Mouse (Mus musculus): ENCODE measurements at regions not wholly inside any gene's neighbourhood (a gene's known extent, or its start where the extent isn't known, plus 50 kb on each side); places are given as distances from the start of the nearest gene placed in this dataset.
"Not testable (repeated sequence)": the region's sequence is repeated elsewhere in the genome, so short reads cannot be mapped to it uniquely, and the experiment has no call there.

DNA sequence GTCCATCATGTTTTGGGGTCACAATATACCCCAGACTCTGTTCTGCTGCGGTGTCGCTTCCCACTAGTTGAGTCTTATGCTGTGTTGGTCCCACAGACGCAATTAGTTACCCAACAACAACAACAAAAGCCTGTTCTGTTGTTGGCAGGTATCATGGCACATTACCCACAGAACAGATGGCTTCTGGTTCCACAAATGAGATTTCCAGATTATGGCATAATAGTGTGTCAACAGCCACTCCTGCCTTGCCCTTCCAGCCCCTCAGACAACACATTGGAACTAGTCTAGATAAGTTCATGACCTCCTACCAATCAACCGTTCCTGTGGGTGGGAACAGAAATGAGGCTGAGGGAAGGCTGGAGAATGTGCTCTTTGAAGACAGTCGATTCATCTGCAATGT is 351.5 kb downstream of the Fut8 start:
- DNase-seq (ENCODE audit: low spot score) = no peak

DNA sequence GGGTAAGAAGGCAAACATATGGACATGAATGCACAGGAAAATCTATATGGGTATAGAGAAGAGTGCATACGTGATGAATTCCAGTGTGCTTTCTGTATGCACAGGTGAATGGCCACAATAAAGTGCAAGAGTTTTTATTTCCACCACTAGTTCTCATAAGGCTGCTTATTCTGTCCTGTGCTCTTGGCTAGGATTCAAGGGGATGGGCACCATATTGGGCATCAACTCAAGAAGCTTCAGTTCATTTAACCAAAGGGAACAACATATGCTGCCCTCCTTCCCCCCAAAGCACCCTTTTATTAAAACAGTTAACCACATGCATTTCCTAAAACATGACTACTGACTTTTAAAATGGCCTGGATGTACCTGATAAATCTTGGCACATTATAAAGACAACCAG is 356.2 kb downstream of the Fut8 start:
- no peak for DNase-seq (ENCODE audit: low spot score)

DNA sequence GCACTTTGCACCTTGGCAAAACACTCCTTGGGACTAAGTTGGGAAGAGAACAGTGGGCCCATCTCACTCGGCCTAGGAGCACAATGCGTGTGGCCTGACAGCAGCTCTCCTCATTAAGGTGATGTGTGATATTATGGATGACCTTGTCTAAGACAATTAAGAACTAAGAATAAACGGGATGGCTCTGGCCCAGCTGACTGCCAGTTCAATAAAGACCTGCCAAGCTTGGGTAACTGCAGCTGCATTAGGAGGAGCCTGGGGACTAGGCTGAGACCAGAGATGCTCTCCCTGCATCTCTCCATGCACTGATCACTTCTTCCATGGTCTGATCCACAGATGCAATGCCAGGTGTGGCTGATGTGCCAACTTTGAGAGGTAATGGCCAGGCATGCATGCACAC is 356.7 kb downstream of the Fut8 start:
- DNase-seq (ENCODE audit: low spot score) = no peak

DNA sequence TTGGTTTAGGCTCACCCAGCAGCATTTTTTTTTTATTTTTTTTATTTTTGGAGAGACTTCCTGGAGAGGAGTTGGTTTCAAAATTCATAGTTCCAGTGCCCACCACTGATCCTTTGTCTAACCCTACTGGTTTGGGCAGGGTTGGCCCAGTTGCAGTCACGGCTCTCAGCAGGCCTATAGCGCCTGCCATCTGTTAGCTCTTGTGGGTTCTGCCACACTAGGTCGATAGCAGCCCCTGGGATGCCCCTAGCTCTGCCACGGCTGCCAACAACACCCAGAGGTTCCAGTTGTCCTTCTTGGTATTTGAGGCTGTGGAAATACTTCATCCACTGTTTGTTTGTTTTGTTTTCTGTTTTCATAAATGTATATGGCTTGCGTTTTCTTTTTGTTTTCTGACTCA is 357.9 kb downstream of the Fut8 start:
- DNase-seq (ENCODE audit: low spot score) = no peak

DNA sequence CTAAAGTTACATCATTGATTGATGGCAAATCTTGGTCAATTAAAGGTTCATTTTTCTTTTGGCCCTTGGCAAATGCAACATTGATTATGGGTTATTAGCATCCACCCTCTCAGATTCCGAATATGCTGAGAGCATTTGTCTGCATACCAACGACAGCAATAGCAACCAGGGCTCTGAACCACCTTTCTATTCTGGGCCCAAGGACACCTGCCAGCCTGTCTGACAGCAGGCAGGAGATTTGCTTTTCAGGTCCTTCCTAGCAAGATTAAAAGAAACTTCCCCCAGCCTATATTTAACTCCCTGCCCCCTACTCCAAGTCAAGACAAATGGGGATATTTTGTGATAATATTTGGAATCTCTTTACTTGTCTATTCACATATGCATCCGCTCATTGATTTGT is 358.8 kb downstream of the Fut8 start:
- no peak for DNase-seq (ENCODE audit: low spot score)

DNA sequence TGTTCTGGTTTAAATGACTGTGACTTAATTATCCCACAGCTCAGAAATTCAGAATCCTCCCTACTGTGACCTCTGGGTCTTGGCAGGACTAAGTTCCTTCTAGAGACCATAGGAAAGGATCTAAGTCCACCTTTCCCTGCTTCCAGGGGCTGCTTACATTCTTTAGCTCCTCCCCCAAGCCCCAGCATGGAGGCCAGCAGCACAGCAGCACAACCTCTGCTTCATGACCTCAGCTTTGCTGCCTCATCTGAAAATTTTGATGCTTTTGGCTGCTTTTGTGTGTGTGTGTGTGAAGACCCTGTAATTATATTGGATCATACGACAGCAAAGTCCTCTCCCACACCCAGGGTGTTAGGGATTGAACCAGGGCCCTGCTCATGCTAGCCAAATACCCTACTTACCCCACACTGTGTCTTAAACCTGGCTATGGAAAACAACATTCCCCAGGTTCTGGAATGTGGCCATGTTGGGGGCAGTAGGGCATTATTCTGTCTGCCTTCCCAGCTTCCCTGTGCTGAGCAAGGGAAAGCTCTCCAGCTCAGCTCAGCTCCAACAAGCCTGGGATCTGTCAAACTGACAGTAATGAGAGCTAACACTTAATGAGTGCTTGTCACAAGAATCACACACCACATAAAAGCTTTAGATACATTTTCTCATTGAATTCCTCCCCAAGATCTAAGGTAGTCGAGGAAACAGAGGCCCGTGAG is 359.9 kb downstream of the Fut8 start:
- no peak for DNase-seq (ENCODE audit: low spot score)

DNA sequence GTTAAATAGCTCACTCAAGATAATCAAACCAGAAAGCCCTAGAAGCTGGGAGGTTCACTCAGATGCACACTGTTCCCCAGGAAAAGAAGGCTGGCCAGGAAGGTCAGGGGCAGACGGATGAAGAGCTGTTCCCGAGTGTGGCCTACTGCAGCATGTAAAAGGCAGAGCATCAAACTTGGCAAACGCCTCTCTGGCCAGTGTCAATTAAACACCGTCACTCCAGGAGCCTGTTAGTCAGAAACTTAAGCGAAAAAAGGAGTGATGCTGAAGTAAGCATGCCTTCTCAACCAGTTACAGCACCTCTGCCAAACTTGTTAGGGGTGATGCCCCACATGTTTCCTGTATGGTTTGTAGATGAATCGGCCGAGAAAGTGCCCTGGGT is 360.4 kb downstream of the Fut8 start:
- DNase-seq (ENCODE audit: low spot score) = no peak

DNA sequence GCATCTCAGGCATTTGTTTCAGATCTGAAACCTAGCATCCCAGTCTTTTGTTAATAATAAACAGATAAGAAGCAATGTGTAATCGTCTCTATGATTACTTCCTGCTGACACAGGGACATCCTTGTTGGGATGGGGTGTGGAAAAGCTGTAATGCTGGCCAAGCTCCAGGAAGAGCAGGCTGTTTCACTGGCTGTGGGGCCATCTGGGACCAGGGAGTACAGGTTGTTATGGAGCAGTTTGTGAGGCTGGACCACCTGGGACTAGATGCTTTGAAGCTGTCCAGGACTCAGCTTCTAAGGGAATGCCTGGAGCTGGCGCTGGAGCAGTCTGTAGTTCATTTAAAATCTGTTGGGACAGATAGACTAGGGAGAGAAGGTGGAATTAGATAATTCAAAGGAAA is 361.5 kb downstream of the Fut8 start:
- DNase-seq (ENCODE audit: low spot score) = no peak

DNA sequence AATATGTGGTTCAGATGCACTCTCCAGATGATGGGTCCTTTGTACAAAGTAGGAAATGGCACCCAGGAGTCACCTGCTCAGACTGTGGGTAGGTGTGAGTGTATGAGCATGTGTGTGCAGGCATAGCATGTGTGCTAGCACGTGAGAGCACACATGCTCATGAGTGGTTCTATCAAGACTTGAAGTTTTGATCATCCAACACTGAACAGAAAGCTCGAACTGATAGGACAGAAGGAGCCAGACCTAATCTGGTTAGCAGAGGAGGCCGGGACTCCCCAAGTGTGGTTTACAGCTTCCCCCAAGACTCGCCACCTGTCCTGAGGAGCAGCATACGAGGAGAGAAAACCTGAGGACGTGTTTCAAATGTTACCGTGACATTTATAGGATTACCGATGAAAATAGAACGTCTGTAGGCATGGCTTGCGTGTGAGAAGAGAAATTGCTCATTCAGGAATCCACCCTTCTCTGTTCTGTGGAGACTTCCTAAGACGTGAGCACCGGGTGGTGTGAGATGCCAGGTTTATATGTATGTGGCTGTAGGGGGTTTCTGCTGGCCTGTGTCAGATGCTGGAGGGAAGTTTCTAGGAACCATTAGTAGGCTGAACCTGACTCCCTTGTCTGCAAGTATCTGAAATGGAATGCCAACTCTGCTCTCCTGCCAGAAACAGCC is 366.0 kb downstream of the Fut8 start:
- DNase-seq (ENCODE audit: low spot score) = no peak

DNA sequence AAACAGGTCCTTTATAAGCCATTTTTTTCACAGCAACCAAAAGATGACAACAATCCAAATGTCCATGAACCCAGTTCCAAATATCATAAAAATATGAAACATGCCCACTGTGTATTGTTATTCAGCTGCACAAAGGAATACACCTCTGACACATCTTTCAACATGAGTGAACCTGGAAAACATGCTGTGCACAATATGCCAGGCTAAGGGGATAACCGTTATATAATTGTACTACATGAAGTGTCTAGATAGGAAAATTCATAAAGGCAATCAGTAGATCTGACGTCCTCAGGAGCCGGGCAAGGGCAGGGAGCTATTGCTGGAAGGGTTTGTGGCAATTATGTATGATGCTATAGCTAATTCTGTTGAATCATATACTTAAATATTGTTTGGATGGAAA is 379.6 kb downstream of the Fut8 start:
- no peak for DNase-seq (ENCODE audit: low spot score)

DNA sequence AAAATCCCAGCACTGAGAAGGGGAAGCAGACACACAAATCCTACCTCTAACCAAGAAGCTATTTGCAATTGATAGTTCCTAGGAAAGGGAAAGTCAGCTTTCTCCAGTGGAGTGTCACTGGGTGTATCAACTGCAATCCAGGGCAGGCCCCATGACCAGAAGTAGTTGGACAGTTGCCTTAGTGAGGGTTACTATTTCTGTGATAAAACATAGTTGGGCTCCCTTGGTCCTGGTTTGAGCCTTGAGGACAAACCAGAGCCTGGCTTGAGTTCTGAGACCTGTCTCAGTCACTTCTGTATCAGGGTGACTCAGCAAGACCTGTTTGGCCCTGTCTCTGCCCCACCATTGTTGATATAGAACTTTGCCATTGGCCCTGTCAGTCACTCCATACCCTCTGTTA is 384.3 kb downstream of the Fut8 start:
- DNase-seq (ENCODE audit: low spot score) = no peak

DNA sequence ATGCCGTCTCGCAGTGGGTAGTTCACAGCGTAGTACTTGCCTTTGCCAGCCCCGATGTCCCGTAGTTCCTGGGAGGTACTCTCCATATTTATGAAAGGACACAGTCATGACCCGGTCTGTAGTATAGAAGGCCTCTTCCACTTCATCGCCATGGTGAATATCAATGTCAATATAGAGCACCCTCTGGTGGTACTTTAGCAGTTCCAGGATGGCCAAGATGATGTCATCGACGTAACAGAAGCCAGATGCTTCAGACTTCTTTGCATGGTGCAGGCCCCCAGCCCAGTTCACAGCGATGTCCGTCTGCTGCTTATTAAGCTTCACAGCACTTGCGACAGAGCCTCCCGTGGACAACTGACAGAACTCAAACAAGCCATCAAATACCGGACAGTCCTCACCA is 386.4 kb downstream of the Fut8 start:
- DNase-seq (ENCODE audit: low spot score) = not testable (repeated sequence)

DNA sequence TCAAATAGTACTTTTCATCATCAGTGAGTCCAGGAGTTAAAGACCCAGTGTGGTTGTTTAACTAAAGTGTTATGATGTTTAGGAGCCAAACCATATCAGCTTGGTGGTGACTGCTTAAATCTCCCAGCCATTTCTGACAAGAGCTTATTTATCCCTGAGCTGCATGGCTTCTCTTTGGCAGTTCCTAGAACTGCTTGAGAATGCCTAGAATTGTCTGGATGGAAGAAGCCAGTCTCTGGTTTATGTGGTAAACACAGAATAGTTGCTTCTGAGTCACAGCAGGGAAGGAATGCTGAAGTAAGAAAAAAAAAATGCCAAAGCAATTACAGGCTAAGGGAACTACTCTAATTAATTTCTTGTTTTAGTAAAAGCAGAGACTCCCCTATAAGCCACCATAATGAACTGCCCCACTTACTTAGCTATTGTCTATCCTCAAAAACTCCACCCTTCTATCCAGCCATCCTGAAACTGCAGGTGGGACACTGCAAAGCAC is 390.5 kb downstream of the Fut8 start:
- DNase-seq (ENCODE audit: low spot score) = no peak

DNA sequence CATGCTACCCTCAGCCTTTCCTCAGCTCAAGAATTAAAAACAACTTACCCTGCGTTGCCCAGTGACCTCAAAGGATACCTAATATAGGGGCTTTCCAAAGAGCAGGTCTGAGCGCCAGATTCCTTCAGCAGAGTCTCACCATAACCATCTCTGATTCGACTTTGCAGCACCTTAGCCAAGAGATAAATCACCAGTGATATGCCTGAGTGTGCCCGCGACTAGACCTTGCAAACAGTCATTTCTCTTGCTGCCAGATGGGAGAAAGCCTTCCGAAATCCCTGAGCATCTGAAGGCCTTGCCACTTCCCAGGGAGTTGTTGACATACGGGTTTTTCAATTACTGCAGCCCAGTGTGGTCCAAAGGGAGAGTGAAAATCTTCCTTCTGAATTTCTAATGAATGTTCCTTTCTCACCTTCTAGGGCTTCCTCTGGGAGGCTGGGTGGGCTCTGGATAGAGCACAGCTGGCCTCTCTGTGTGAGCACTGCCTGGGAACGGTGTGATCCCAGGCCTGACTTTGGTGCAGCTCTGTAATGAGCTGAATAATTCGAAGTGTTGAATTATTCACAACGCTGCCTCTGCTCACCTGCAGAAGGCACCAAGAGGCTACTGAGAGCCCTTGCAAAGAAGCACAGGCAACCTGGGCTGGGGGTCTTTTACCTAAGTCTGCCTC is 396.2 kb downstream of the Fut8 start:
- DNase-seq (ENCODE audit: low spot score) = no peak

DNA sequence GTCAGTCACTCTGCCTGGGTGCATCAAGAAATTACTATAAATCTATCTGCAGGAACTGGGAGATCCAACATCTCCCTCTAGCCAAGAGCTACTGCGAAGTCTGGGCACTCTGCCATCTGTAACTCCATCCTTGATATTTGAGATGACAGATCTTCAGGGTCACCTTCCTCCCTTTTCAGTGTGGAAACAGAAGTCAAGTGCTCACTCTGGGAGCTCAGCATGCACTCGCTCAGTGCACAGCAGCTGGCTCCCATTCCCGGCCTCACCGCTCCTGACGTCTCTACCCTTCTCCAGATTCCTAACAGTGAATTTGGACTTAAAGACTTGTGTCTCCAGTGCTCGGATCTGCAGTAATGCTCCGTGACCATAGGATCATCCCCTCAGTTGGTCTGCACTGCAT is 400.3 kb downstream of the Fut8 start:
- DNase-seq (ENCODE audit: low spot score) = peak; percentile 40

DNA sequence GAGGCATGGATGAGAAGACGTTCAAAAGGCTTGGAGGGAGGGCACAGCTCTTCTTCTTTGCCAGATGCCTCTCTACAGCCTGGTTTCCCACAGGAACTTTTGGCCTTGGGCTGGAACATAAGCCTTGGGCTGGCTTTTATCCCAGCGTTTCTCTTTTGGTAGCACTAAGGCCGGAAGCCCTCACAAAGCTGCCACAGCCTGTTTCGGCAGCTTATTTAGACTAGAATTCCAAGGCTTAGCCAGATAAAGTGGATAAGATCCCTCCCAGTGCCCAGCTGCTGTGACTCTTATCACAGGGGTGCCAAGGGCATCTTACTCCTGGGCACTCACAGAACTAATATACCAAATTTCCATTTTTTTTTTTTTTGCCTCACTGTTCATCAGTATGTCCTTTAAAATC is 404.4 kb downstream of the Fut8 start:
- DNase-seq (ENCODE audit: low spot score) = no peak

DNA sequence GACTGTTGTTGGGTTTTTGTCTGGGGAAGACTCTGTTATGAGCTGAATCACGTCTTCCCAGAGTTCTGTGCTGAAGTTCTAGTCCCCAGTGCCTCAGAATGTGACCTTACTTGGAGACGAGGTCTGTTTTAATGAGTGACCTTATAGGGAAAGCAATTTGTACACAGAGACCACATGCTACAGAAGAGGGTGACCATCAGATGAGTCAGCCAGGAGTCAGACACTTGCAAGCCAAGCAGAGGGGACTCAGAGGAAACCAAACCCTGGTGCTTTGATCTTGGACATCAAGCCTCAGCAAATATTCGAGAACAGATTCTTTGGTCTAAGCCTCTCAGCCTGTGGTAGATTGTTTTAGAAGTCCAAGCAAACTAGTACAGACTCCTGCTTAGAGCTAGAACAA is 409.9 kb downstream of the Fut8 start:
- no peak for DNase-seq (ENCODE audit: low spot score)

DNA sequence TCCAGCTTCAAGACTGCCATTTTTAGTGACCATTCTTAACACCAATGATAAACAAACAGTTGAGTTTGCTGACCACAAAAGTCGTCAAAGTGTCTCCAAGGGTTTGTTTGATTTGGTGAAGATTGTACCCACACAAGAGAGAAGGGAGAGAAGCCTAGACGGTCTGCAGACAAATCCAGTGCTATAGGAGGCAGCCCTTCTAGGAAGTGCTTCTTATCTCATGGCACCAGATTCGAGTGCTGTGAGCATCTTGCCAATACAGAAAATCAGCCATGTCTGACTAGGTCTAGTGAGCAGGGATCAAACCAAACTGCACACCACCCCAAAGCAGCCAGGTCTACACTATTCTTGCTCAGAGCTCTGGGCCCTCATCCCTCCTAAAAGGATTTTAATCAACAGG is 416.4 kb downstream of the Fut8 start:
- DNase-seq (ENCODE audit: low spot score) = no peak

DNA sequence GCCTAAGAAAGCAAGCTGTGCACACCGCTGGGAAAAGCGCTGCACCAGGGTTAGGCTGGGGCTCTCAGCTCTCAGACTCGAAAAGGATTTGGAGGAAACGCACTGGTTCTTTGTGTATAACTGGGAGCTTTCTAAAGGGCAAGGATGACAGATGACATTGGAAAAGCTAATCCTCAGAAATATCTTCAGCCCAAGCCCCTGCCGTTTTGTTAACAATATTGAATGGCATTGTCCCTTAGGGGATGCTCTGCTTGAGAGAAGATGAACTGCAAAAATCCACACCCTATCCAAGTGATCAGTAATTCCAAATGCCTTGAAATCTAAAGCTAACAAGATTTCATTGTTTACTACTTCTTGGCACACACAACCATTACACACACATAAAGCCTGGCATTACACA is 419.1 kb downstream of the Fut8 start:
- no peak for DNase-seq (ENCODE audit: low spot score)

DNA sequence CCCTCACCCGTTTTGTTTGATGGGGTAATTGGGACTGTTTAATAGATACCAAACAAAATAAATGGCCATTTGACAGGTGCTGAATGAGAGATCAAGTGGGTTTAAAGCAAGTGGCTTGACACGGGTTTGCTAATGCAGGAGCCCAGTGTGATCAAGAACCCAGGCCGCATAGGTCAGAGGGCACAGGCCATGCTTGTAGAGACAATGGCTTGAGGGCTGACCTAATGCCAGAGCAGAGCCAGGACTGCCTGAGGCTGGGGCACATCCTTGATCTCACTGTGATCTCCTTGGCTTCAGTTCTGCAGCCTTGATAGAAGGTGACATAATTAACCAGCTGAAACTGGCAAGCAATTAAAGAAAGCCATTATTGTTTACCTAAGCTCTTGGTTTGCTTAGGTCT is 420.0 kb downstream of the Fut8 start:
- no peak for DNase-seq (ENCODE audit: low spot score)

DNA sequence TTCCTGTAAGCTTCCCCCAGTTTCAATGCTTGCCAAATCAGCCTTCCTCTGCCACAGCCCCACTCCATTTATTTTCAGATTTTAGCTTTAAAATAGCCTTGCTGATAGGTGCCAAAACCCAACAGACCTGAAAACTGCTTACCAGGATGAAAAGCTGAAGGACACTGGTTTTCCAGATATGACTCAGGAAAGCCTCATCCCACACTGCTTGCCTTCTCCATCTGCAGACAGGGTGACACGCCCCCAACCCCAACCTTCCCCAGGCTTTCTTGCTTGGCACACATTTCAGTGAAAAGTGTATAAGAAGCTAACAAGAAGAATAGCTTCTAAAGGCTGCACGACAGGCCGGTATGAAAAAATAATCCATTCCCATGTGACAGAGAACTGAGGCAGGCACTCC is 425.3 kb downstream of the Fut8 start:
- DNase-seq (ENCODE audit: low spot score) = no peak

DNA sequence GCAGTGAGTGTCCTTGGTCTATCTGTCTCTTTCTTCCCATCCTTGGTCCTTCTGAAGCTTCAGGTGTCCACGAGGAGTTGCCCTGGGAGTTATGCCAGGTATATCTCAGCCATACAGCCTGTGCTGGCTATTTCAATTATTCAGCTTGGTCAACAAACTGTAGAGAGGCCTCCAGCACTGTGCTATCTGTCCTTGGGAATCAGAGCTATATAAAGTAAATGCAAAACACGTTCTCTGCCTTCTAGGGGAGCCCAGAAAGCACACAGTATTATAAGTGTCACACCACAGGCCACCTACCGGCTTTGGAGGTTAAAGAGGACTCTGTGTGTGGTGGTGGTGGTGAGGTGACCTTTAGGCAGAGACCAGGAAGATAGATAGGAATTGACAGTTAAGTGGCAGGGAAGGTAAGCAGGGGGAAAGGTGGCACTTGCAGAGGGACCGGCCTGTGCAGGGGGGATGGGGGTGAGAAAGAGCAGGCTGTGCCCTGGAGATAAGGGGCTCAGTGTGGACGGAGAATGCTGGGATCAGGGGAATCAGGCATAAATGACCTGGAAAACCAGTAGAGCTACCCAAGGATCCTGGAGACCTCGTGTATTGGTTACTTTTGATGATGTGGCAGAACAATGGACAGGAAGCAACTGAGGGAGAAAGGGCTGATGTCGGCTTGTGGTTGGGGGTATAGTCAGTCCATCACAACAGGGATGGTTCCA is 425.9 kb downstream of the Fut8 start:
- no peak for DNase-seq (ENCODE audit: low spot score)

DNA sequence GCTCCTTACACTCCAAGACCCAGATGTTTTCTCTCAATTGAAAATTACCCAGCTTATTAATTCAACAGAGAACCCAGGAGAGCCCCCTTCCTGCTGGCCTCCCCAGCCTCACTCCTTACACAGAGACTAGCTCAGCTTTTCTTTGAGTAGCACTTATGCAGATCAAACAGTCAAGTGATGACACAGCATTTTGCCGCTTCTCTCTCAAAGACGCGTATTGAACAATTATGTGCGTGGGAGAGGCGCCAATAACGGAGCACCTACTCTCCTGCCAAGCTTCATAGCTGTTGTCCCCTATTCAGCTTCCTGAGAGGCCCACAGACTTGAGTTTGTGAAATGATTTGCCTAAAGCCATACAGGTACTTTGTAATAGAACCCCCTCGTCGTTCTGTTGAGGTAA is 428.5 kb downstream of the Fut8 start:
- DNase-seq (ENCODE audit: low spot score) = no peak
